Mouse (Mus musculus): ENCODE measurements around the gene Speer2. TPM values are rescaled to one million over a fixed set of nuclear protein-coding genes. Genes with fewer than 3 reads are reported as not detected.

The Speer2 gene
- total RNA-seq (2023) = not detected in 4 replicates

GRCm38 (mm10) chr16:69863644-69864043, at the start of gene Speer2:
Gene Speer2 (minus strand): TSS chr16:69863744.

Measured in B cell, adult 62 days (primary cell).